Mouse (Mus musculus) cerebellum, postnatal 25 days (tissue): ENCODE results near the gene Mgat5.

ENCODE experiments used
- DNase-seq, 2 experiments: peaks; one replicate each; pipeline ENCODE4 v3.0.0; 2021; ENCODE audit warnings: mixed read lengths in 2 of 2

The Mgat5 gene

DNA sequence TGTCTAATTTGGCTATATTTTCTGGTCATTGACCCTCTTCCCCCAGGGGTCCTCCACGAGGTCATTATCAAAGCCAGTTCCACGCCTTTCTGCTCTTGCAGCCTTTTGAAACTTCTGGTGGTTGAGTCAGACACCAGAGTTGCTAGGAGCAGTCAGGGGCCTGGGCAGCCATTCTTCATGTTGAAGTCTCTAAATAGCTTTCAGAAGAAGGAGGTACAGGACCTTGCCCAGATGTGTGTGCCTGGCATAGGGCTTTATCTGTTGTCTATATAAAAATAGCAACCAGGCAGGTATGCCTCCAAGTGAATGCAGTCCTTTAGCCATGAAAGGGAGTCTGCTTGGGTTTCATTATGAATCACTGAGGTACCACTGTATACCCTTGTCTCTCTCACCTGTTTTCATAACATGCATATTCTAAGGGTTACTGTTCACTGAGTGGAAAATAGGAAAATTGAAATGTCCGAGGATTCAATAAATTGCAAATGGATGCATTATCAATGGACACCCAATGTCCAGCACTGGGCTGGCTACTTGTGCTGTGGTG lies 141.9 kb downstream of the Mgat5 start:
- no peak for DNase-seq

DNA sequence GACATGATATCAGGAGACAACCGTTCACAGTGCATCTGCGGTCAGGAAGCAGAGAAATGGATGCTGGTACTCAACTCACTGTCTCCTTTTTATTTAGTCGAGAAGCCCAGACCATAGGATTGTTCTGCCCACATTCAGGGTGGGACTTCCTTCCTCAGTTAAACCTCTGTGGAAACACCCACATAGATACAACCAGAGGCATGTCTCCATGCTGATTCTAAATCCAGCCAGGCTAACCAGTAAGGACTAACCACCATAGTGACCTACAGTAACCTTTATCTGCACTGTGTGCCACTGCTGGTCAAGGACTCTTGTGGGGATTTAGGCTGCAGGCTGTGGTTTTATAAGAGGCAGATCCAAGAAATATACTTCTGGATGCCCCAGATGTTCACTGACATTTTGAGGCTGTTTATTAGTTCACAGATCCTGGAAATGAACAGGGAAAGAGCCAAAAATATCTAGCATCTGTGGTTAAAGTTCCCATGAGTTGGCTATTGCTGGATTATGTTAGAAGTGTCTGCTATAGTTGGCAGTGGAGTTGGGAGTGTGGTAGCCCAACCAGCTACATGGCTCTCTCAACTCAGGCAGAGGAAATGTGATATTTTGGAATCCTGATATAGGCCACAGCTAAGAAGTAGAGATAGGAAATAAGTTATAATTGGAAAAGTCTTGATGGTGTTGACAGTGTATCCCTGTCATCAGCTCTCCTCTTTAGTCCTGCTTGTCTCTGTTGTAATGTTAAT lies 143.2 kb downstream of the Mgat5 start:
- DNase-seq: no peak

DNA sequence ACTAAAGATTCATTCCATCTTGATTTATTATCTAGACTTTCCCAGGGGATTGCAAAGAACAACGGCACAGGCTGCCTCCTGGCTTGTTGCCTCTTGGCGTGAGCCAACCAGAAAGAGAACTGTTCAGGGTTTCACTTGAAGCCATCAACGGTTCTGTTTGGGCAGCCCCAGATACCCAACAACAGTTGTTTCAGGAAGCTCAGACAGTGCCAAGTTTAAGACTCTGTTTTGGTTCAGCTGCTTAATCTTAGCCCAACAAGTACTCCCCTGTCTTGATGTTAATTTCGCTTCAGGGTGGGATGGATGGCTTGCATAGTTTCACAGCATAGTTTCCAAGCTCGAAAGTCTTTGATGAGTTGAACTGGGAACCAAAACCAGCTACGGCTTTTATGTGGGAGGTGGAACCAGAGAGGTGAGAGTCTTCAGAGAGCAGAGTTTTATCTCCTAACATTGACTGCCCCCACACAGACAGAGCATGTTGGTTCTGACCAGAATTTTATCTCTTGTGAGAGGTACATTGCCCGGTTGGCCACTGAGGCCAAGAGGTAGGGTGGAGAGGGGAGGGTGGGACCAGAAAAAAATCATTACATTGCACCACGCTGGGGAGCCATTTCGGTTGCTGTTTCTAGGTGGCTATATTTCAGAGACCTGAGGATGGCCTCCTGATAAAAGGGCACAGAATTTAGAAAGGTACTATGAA lies 144.0 kb downstream of the Mgat5 start:
- no peak for DNase-seq

DNA sequence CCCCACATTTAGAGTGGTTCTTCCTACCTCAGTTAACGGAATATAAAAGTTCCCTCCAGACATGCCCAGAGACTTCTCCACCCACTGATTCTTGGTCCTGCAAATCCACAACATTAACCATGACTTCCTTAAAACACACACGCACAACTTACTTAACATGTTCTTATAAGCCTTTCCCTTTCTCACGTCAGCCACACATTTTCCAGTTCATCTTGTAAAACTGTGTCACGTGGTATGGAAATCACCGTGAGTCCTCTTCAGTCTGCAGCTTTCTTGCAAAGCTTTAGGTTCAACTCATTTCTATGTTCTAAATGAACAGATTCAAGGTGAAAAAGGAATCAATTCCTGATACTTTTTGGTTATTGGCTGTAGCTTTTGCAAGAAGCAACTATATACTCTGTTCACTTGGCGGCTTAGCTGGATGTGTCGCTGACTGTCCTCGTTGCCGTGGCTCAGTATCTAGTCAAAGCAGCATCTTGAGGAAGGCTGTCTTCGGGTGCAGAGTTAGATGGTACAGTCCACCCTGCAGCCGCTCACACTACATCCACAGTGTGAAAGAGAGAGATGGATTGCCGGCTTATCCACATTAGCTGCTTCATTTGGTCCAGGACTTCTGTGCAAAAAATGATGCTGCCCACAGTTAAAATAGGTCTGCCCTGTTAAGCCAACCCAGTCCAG lies 146.7 kb downstream of the Mgat5 start:
- no peak for DNase-seq

DNA sequence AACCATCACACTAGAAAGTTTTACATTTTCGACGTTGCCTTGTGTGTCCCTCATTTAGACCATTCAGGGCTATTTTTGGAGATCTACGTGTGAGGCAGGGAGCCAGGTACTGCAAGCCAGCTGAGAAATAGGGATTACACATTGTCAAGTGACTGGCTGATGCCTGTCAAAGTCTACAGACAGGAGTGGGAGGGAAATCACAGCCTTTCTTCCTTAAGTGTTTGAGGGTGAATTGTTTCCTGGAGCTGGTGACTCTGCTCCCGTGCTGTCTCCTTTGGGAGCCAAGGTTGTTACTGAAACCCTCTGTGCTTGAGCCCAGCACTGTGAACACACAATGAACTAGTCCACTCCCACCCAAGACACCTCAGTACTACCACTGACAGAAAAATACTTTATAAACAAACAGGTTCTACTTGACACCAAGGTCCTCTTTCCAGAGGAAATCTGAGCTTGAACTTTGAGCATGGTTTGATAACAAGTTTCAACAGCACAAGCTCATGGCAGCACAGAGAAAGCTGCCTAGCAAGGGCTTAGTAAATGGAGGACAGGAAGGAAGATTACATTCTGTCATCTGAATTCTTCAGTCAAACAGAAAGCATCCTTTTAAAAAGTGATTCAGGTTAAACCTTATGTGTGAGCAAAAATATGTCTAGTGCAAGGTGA lies 147.4 kb downstream of the Mgat5 start:
- DNase-seq: no peak

DNA sequence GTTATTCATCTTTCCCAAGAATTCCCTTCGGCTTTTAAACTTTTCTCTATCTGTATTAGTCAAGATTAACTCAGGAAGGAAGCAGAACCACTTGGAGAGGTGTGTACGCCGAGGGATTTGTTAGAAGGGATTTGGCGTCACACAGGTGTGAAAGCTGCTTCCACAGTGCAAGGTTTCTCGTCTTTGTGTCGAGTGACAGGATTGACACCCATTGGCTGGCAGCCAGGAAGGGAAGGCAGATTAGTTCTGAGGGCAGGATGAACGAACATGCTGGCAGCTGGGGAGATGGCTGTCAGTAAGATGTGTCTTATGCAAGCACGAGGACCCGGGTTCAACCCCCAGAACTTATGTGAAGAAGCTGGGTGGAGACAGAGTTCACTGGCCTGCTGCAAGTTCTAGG lies 148.6 kb downstream of the Mgat5 start:
- no peak for DNase-seq

DNA sequence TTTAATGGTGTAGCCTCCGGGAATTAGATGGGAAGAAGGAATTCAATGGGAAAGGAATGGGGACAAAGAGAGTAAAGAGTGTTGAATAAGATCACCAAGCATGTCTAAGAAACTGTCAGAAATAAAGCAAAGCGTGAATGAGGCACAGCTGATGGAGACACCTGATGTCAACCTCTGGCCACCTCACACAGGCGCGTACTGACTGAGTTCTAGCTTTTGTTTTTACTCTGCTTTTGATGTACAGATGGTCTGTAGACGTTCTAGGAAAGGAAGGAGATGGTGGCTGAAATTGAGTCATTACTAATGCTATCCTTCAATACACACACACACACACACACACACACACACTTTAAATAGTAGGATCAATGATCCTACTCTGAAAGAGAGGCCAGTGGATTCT lies 149.3 kb downstream of the Mgat5 start:
- no peak for DNase-seq

DNA sequence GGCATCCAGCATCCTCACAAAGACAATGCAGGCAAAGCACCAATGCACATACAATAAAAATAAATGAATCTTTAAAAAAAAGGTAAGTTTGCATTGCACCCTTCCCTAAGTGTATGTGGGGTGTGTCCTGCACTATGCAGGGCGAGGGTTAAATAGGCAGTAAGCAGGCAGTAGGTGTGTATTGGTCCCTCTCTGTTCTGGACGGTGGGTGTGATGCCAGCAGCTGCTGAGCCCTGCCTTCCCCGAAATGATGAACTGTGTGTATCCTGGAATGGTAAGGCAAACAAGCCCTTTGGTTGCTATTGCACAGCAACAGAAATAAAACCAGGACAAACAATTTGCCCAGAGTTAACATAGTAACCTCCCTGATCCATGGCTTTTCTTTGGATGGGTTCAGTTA lies 150.2 kb downstream of the Mgat5 start:
- DNase-seq: no peak

DNA sequence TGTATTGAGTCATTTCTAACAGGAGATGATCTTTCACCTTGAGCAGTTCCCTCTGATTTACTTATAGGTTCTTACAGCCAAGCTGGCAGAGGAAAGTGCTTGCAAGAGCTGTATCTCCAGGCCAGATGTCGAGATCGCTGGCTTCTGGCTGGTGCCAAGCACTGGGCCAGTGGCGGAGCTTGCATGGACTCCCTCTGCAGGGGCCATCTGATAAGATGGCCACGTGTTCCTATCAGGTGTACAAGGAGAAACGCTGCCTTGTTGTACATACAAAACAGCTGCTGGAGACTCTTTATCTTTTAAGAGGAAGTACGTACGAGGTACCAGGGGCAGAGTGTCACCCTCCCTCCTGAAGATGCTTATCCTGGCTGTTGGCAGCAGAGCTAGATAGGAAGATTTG lies 158.8 kb downstream of the Mgat5 start:
- no peak for DNase-seq

DNA sequence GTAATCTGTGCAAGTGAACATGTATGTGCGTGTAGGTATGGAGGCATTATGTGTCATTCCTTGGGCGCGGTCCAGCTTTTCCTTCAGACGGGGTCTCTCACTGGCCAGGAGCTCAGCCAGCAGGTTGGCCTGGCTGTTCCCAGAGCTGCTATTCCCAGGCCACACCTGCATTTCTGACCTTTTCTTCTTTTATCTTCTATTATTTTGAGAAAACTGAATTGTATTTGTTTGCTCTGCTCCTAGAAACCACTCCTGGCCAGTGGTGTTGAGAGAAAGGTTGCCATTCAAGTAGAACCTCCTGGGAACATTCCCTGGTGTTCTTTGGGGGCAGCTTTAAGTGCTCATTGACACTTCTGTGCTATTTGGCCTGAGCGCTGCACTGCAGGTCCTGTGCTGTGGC lies 160.9 kb downstream of the Mgat5 start:
- DNase-seq: no peak

DNA sequence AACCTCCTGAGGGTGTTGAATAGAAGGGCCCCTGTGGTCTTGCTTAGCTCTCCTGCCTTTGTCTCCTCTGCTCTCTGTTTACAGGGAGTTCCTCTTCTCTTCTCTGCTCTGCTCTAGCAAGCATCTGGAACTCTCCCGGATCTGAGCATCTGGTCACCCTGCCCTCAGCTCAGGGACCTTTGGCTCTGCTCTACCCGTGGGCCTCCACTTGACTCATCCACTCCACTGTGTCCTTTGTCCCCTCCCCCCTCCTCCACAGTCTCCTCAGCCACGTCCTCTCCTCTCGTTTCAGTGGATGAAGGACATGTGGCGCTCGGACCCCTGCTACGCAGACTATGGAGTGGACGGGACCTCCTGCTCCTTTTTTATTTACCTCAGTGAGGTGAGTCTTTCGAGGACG lies 161.3 kb downstream of the Mgat5 start:
- no peak for DNase-seq

DNA sequence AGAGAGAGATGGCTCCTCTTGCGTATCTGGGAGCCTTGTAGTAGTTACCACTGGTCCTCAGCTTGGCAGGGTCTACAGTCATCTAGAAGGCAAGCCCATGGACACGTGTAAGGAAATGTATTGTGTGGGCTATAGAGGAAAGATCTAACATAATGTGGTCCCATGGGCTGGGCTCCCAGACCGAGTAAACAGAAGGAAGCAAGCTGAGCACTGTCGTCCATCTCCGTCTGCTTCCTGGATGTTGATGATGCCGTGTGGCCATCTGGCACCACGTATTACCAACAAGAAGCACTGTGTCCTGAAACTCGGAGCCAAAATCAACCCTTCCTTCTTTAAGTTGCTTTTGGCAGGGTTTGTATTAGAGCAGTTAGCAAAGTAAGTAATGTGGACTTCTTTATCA lies 163.7 kb downstream of the Mgat5 start:
- peak; percentile 23 to 29 for DNase-seq

DNA sequence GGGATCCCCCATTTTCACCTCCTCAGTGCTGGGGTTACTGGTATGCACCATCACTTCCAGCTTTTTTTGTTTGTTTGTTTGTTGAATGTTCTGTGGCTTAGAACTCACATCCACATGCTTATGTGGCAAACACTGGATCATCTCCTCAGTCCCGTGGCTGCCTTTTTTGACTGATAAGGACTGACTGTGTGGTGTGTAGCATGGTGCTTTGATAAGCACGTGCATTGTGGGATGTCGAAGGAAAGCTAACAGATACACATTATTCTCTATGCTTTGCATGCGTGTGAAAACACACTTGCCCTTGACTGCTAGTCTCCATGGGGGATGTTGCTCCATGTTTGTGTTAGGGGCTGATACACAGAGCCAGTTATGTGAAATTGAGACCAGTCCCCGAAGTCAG lies 164.7 kb downstream of the Mgat5 start:
- DNase-seq: no peak

DNA sequence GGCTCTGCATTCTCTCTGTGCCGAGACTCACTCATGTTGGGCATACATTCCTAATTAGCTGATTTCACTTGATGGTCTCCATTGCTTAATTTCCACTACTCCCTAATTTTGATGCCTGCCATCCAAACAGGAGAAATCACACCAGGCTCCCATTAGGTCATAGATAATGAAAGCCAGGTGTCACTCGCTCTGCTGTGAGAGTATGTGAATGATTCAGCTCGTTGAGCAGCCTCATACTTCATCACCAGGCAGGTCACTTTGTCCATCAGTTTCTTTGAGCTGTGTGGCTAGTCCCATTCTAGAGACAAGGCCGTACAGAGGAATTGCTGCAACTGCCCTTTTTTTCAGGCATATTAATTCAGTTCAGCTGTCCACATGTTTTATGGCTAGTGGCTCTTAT lies 167.3 kb downstream of the Mgat5 start:
- no peak for DNase-seq

DNA sequence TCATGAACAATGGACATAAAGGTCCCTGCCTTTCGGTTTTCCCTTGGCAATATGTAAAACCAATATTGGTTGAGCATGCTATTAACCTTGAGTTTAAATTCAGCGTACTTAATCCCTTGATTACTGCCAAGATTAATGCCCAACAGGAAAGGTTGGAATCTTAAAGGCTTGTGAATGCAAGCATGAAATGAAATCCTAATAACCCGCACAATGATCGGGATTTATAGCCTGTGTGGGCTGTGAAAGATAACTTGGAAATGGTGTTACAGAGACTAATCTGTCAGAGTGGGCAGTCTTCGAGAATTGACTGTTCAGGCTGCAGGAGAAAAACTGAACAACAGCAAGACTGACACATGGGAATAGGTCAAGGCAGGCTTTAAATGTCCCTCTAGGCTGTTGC lies 168.7 kb downstream of the Mgat5 start:
- no peak for DNase-seq

DNA sequence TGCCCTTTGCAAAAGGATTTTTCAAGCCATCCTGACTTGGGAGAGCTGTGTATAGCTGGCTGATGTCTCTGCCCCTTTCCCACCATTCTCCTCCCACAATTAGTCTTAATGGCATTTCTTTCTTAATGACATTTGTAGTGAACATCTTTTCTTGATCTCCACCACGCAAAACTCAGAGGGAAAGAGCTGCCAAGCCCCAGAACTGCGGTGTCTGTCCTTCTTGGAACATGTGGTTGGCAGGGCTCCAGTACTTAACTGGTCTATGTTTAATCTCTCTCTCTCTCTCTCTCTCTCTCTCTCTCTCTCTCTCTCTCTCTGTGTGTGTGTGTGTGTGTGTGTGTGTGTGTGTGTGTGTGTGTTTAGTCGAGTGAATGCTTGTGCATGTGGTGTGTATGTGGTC lies 169.3 kb downstream of the Mgat5 start:
- DNase-seq: no peak

DNA sequence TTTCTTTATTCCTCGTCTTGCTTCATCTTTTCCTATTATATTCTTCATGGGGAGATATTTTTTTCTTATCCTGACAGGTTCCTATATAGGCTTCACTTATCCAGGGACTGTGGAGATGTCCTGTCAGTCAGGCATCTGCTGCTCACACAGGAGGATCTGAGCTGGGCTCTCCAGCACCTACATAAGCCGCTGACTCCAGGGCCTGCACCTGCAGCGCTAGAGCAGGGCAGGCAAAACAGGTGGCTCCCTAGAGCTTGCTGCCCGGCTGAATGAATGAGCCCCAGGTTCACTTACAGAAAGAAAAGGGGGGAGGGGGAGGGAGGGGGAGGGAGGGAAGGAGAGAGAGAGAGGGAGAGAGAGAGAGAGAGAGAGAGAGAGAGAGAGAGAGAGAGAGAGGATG lies 175.3 kb downstream of the Mgat5 start:
- DNase-seq: peak in 1 of 2 experiments; percentile 17

DNA sequence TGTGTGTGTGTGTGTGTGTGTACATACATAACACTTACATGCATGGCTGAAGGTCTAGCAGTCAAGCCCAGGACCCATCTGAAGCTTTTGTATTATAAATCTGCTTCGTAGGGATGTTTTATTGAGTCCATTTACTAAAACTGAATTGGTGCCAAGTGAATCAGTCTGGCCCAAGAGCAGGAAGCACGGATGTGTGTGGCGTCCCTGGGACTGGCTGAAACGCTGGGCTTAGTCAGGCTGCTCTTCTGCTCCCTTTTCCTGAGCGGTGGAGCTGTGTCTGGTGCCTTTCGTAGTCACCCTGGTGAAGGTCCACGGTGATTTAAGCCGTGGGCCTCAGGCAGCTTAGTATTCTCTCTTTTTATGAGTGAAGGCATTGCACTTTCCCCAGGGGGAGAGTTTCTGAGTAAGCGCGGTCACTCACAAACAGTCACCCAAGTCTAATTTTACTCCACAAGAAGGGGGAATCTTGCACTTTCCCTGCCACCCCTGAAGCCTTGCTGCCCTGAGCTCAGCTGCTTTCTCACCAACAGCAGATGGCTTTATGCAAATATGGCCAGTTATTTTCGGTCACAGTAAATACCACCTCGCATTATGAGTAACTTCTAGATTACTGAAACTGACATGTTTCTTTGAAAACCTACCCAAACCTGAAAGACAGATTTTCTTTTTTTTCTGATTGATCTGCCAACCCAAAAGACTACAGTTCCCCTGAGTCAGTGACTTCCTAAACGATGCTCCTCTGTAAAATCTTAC lies 176.1 kb downstream of the Mgat5 start:
- peak; percentile 28 to 40 for DNase-seq

DNA sequence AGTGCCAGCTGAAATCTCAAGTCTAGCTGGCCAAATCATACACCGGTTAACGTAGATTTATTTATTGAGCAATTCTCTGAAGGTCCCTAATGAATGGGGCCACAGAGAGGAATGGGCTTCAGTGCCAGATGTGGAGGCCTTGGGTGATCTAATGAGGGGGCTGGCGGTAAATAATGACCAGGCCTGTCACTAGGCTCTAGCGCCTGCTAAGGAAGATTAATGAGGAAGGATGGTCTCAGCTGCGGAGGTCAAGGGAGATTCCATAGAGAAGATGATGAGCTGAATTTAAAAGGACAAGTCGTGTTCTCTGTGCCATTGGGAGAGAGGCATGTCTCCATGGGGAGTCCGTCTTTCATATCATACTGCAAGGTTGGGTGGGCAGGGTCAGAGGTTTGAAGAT lies 178.3 kb downstream of the Mgat5 start:
- no peak for DNase-seq

DNA sequence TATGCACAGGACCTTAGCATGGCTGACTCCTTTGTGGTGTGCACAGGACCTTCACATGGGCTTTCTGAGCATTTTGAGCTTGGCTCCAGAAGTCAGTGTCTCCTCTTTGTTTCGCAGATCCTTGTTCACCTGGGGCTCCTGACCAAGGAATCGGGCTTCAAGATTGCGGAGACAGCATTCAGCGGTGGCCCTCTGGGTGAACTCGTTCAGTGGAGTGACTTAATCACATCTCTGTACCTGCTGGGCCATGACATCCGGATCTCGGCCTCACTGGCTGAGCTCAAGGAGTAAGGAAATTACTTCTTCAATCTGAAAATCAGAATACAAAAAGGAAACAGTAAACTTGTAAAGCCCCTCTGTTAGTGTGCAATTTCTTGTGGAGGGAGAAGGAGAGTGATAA lies 182.4 kb downstream of the Mgat5 start:
- no peak for DNase-seq

DNA sequence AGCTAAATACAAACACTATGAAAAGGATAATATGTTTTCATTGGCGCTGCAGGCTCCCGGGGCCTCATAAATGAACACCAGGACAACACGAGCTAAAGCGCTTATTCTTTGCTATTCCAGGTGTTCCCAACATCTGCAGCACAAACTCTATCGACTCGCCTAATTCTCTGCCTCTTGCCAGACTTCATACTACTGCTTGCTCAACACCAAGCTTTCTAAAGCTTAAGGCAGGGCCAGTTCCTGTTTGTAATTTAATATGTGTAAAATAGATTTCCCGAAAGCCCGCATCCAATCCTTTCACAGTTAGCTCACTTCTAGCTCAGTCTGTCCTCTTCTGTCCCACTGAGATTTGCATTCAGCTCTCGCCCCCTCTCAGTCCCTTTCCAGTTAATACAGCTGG lies 182.8 kb downstream of the Mgat5 start:
- no peak for DNase-seq

DNA sequence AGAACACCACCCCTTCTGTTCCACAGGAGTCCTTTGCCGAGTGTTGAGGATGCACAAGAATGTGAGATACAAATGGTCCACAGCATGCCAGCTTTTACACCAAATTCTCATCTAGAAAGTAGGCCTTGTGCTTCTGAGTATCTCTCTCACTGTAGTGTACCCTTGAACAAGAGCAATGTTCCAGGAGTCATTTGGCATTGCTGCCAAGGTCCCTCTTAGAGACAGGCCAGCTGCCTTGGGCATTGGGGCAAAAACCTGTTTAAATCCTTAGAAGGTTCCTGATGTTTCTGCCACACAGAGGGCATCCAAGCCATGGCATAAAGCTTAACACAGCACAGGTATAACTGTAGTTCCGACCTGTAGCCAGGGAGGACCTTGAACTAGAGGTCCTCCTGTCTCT lies 189.9 kb downstream of the Mgat5 start:
- no peak for DNase-seq

DNA sequence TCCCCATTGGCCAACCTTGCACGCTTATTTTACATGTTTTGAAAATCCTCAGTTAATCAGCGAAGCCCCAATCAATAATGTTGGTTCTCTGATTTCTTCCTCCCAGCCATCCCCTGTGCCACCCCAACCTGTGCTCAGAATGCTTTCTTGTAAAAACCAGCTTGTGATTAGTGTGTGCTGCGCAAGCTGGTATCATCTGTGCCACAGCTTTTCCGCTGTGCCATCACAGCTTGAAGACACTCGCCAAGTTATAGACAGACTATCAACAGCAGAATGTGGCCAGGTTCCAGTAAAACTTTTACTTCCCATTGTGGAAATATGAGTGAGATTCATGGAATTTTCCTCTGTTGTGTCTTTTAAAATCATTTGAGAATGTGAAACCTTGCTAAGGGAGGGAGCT lies 190.9 kb downstream of the Mgat5 start:
- no peak for DNase-seq
